Mouse (Mus musculus) olfactory bulb, adult 2 months (tissue): ENCODE measurements at regions not wholly inside any gene's neighbourhood (a gene's known extent, or its start where the extent isn't known, plus 50 kb on each side); places are given as distances from the start of the nearest gene placed in this dataset.

Experiments
- H3K27ac ChIP-seq: fragments of 200-500 bp; 2 replicates; pipeline ENCODE4 v1.5.1; 2012; ENCODE audit warnings: low read depth, low read length; ENCODE audit not compliant: insufficient read depth
- H3K4me1 ChIP-seq: fragments of 200-500 bp; 2 replicates; pipeline ENCODE4 v1.6.1; 2012; ENCODE audit warnings: low read length; ENCODE audit not compliant: control insufficient read depth, insufficient read depth
- H3K4me3 ChIP-seq: fragments of 200-500 bp; 2 replicates; pipeline ENCODE4 v1.5.1; 2012; ENCODE audit warnings: mild to moderate bottlenecking, low read depth, low read length, moderate library complexity; ENCODE audit not compliant: insufficient read depth
- CTCF ChIP-seq: fragments of 200-500 bp; IDR thresholded peaks from 2 replicates; pipeline ENCODE4 v1.5.1; 2012; ENCODE audit warnings: low read depth, mild to moderate bottlenecking, low read length, moderate library complexity; ENCODE audit not compliant: insufficient read depth
- POLR2A ChIP-seq: fragments of 200-500 bp; IDR thresholded peaks from 2 replicates; pipeline ENCODE4 v1.6.1; 2012; ENCODE audit warnings: mild to moderate bottlenecking, low read depth, low read length, moderate library complexity; ENCODE audit not compliant: insufficient read depth
- WGBS: fragments of 180-500 bp; shearing (Covaris S2); methylation state at CpG from one replicate; pipeline ENCODE4 v1.1.7; 2018; 5-methylcytosine and 5-hydroxymethylcytosine counted together

DNA sequence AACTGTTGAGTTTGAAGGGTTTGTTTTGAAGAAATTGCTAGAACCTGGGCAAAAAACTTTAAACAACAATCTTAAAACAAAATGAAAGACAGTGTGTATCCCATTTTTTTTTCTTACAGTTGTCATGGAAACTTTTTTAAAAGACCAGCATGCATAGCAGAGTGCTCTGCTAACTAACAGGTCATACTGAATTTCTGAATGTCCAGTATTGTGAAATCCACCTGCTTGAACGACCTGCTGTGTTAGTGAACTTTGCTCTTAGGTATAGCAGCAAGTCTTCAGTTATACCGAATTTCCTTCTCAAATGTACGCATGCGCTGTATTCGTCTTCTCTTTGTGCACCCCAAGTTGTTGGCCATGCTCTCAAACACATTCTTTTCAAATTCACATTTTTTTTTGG lies 486.6 kb downstream of the Klf5 start:
- TF ChIP-seq POLR2A: no peak
- TF ChIP-seq CTCF: no peak
- H3K4me1 ChIP-seq: no peaks in the 10 kb centered on the region
- WGBS: 86% methylated on average over 5 of the region's 5 CpGs
- H3K4me3 ChIP-seq: no peak overlapping the region
- H3K27ac ChIP-seq: no peak overlapping the region

DNA sequence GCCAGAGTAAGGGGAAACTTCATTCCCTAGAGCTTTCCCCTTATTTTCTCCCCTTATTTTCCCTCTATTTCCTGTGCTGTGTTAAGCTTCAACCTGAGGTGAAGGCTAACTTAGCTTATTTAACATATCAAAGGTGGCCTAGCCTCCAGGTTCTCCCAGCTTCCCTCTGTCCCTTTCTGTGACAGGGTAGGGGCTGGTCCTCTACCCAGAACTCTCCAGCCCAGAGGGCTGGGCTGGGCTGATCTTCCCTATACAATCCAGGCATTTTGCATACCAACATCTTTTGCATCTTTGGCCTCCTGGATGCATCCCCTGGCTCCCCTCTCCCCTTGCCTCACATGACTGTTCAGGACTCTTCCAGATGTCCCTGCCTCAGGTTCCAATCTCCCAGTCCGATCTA lies 487.9 kb downstream of the Klf5 start:
- Histone ChIP-seq H3K27ac (no peak overlapping the region), H3K4me3 (no peak overlapping the region), H3K4me1 (no peaks in the 10 kb centered on the region)
- TF ChIP-seq CTCF: no peak
- no peak for TF ChIP-seq POLR2A
- 100% methylated on average over 1 of the region's 1 CpGs for WGBS

DNA sequence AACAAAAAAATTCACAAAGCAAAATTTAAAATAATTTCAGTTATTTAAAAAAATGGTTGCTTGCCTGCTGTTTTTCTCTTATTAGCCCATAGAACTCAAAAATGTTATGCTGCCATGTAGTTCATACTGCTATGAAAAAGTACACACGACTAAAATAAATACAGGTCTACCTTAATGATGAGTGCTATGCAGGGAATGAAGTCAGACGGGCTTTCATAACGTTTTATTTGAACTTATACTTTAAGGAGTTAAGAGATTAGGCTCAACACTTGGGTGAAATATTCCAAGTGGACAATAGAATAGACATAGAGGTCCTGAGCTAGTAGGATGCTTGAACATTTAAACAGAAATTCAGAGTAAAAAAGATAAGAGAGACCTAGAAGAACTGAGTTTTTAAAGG lies 489.7 kb downstream of the Klf5 start:
- TF ChIP-seq CTCF (no peak), POLR2A (no peak)
- WGBS: 89% methylated on average over 3 of the region's 3 CpGs
- Histone ChIP-seq H3K4me1 (no peaks in the 10 kb centered on the region), H3K4me3 (no peak overlapping the region), H3K27ac (no peak overlapping the region)

- Histone ChIP-seq H3K4me3 (no peak overlapping the region), H3K27ac (no peak overlapping the region), H3K4me1 (no peaks in the 10 kb centered on the region)
- WGBS: 72% methylated on average over 4 of the region's 4 CpGs
- no peak for TF ChIP-seq POLR2A
- no peak for TF ChIP-seq CTCF
Measured at GRCm38 (mm10) chr14:99796293-99796692, 488.2 kb downstream of the Klf12 start.

GRCm38 (mm10) chr14:99806052-99806451 lies 478.4 kb downstream of the Klf12 start:
- WGBS: 50% methylated on average over 1 of the region's 1 CpGs
- Histone ChIP-seq H3K4me1 (no peaks in the 10 kb centered on the region), H3K4me3 (no peak overlapping the region), H3K27ac (no peak overlapping the region)
- no peak for TF ChIP-seq CTCF
- no peak for TF ChIP-seq POLR2A

- WGBS: 81% methylated on average over 5 of the region's 5 CpGs
- no peak for TF ChIP-seq POLR2A
- no peak for TF ChIP-seq CTCF
- Histone ChIP-seq H3K4me3 (no peak overlapping the region), H3K4me1 (no peaks in the 10 kb centered on the region), H3K27ac (no peak overlapping the region)
Measured at GRCm38 (mm10) chr14:99806599-99806998, 477.9 kb downstream of the Klf12 start.

DNA sequence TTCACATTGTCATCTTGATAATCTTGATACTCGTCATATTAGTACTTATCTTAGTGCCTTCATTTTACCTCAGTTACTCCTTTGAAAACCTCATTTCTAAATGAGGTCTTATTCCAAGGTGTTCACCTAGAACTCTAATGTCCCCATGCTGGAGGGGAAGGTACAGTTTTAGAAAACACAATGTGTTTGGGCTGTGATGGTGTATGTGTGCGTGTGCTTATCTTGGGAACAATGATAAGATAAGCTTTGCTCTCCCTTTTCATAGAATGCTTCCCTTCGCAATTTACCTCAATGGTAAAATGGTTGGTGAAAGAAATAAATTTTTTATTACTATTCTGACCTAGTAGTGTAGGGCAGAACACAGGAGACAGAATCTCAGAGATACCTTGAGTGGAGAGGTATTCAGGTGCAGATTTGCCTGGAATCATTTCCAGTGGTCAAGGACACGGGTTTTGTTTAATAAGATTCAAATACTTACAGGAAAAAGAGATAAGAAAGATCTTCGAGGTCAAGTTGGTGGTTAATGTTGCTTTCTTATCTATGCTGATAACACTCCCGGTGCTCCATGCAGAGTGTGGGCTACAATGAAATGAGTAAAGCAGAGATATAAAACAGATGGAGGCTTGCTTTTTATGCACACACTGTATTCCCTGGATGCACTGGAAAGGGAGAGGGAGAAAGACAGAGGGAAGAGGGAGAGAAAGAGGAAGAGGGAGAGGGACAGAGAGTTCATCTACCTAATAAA lies 471.6 kb downstream of the Klf12 start:
- Histone ChIP-seq H3K4me3 (no peak overlapping the region), H3K27ac (no peak overlapping the region), H3K4me1 (no peaks in the 10 kb centered on the region)
- WGBS: 95% methylated on average over 6 of the region's 6 CpGs
- TF ChIP-seq CTCF (no peak), POLR2A (no peak)
